Mouse (Mus musculus): ENCODE measurements at regions not wholly inside any gene's neighbourhood (a gene's known extent, or its start where the extent isn't known, plus 50 kb on each side); places are given as distances from the start of the nearest gene placed in this dataset.

DNA sequence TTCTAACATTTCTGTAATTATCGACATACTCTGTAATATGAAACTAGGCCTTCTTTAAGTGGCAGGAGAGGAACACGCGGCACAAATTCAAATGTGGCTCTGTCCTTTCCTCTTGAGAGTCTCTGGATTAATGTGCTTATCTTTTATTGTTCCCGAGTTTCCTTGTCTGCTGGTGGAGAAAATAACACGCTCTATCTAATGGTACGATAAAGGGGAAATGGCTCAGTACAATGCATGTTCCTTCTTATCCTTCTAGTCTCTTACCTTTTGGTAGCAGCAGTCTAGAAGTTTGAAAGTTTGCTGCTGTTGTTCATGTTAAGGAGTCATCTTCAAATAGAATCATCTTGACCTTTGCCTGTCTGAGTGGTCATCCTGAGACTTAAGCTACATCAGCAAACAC, 130.1 kb upstream of the C9orf72 start:
- Histone ChIP-seq H3K9me3 (ENCODE audit: control insufficient read depth, low read length) (no peaks in the 10 kb centered on the region), H3K4me3 (ENCODE audit: low read depth, low read length) (no peak overlapping the region), H3K9ac (ENCODE audit: low read length) (no peak overlapping the region), H3K36me3 (ENCODE audit: control insufficient read depth, insufficient read depth, low read length) (no peaks in the 10 kb centered on the region), H3K4me2 (ENCODE audit: low read depth, severe bottlenecking) (no peak overlapping the region), H3K27ac (replicated peaks; ENCODE audit: low read depth, low read length) (no peak overlapping the region), H3K4me1 (ENCODE audit: control insufficient read depth, insufficient read depth, low read length) (no peaks in the 10 kb centered on the region), H3K27me3 (ENCODE audit: control insufficient read depth, insufficient read depth, low read length) (no peaks in the 10 kb centered on the region)
- no peak for DNase-seq (ENCODE audit: low spot score)
- WGBS = 81% methylated on average over 6 of the region's 6 CpGs
- ATAC-seq (ENCODE audit: insufficient number of reproducible peaks, low FRiP score, low TSS enrichment, low read depth) = no peak

DNA sequence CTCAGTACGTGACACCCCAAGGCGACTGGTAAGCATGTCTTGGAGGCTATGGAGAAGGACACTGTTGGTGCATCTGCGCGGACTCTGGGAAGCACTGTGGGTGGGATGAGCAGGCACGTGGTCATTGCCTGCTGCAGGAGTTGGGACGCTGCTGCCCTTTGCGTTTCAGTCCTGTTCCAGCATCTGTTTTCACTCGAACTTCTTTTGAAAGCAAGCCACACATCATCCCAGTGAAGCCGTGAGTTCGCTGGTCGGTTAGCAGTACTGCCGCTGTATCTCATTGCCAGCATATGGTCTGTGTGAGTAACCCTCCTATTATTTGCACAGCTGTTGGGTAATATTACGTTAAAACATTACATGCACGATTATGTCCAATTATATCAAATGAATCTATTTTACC, 128.1 kb upstream of the C9orf72 start:
- 29% methylated on average over 14 of the region's 14 CpGs for WGBS

DNA sequence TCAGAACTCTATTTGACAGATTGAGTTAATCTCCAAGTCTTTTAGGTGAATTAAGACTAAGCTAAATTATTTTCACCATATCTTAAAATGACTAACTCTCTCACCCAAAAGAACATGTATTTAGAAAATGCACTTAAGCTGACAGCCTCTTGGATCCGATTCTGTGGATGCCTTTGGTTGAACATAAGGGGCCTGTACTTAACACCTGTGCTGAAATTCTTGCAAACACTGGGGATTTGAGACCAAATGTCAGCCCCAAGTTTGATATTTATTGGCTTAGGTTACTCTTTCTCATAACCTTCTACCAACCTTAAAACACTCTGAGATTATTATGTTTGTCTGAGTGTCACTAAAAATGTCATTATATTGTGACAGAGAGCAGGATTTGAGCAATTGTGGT, 126.6 kb upstream of the C9orf72 start:
- Histone ChIP-seq H3K27ac (replicated peaks; ENCODE audit: low read depth, low read length) (no peak overlapping the region), H3K36me3 (ENCODE audit: control insufficient read depth, insufficient read depth, low read length) (no peaks in the 10 kb centered on the region), H3K4me3 (ENCODE audit: low read depth, low read length) (no peak overlapping the region), H3K4me2 (ENCODE audit: low read depth, severe bottlenecking) (no peak overlapping the region), H3K27me3 (ENCODE audit: control insufficient read depth, insufficient read depth, low read length) (no peaks in the 10 kb centered on the region), H3K9ac (ENCODE audit: low read length) (no peak overlapping the region), H3K4me1 (ENCODE audit: control insufficient read depth, insufficient read depth, low read length) (no peaks in the 10 kb centered on the region), H3K9me3 (ENCODE audit: control insufficient read depth, low read length) (no peaks in the 10 kb centered on the region)
- DNase-seq (ENCODE audit: low spot score) = no peak
- no peak for ATAC-seq (ENCODE audit: insufficient number of reproducible peaks, low FRiP score, low TSS enrichment, low read depth)
- 61% methylated on average over 1 of the region's 1 CpGs for WGBS

More for the DNA sequence above, 128.1 kb upstream of the C9orf72 start:
- peak; percentile 84 for ATAC-seq (ENCODE audit: insufficient number of reproducible peaks, low FRiP score, low TSS enrichment, low read depth)
- no peaks in the 10 kb centered on the region for H3K27me3 ChIP-seq (ENCODE audit: control insufficient read depth, insufficient read depth, low read length)
- no peak overlapping the region for H3K4me2 ChIP-seq (ENCODE audit: low read depth, severe bottlenecking)
- no peaks in the 10 kb centered on the region for H3K36me3 ChIP-seq (ENCODE audit: control insufficient read depth, insufficient read depth, low read length)
- H3K9ac ChIP-seq (ENCODE audit: low read length) = no peak overlapping the region
- no peaks in the 10 kb centered on the region for H3K9me3 ChIP-seq (ENCODE audit: control insufficient read depth, low read length)
- no peaks in the 10 kb centered on the region for H3K4me1 ChIP-seq (ENCODE audit: control insufficient read depth, insufficient read depth, low read length)
- no peak overlapping the region for H3K27ac ChIP-seq (replicated peaks; ENCODE audit: low read depth, low read length)
- peak; percentile 63 for DNase-seq (ENCODE audit: low spot score)
- no peak overlapping the region for H3K4me3 ChIP-seq (ENCODE audit: low read depth, low read length)

DNA sequence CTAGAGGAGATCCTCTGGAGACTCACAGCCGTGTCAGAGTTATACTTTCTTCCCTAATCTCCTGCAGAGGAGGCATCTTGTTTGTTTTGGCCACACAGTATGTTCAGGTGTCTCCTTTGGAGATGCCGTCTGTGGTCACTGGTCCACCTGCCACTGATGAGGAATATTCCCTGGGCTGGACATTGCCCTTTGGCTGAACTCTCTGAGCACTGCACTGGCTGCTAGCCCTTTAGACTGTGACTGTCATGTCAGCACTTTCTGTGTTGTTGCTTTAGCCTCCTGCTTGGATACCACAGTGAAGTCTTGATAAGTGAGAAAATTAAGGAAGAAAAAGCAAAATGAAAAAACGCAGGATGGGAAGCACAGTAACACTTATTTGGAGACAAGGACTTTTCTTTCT, 124.5 kb upstream of the C9orf72 start:
- ATAC-seq (ENCODE audit: insufficient number of reproducible peaks, low FRiP score, low TSS enrichment, low read depth) (no peak), DNase-seq (ENCODE audit: low spot score) (no peak)
- Histone ChIP-seq H3K27me3 (ENCODE audit: control insufficient read depth, insufficient read depth, low read length) (no peaks in the 10 kb centered on the region), H3K4me3 (ENCODE audit: low read depth, low read length) (no peak overlapping the region), H3K4me2 (ENCODE audit: low read depth, severe bottlenecking) (no peak overlapping the region), H3K9me3 (ENCODE audit: control insufficient read depth, low read length) (no peaks in the 10 kb centered on the region), H3K4me1 (ENCODE audit: control insufficient read depth, insufficient read depth, low read length) (no peaks in the 10 kb centered on the region), H3K9ac (ENCODE audit: low read length) (no peak overlapping the region), H3K36me3 (ENCODE audit: control insufficient read depth, insufficient read depth, low read length) (no peaks in the 10 kb centered on the region), H3K27ac (replicated peaks; ENCODE audit: low read depth, low read length) (no peak overlapping the region)
- 74% methylated on average over 3 of the region's 3 CpGs for WGBS

DNA sequence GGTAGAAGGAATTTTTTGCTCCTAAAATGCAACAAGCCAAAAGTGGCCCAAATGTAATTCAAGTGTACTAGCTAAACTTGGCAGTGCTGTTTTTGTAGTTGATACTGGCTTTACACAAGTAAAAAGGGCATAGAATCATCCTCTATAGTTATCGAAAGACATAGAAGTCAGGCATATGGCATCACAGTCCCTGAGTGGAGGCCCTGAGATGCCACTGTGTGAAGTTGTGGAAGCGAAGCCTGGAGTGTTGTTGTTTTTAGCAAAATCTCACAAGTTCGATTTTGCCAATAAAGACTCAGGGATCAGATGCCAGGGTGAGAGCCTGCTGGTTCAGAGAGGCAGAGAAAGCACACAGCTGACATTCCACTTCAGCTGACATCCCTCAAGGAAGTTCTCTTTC, 121.6 kb upstream of the C9orf72 start:
- Histone ChIP-seq H3K4me3 (ENCODE audit: low read depth, low read length) (no peak overlapping the region), H3K4me2 (ENCODE audit: low read depth, severe bottlenecking) (no peak overlapping the region), H3K27me3 (ENCODE audit: control insufficient read depth, insufficient read depth, low read length) (no peaks in the 10 kb centered on the region), H3K4me1 (ENCODE audit: control insufficient read depth, insufficient read depth, low read length) (no peaks in the 10 kb centered on the region), H3K9me3 (ENCODE audit: control insufficient read depth, low read length) (no peaks in the 10 kb centered on the region), H3K27ac (replicated peaks; ENCODE audit: low read depth, low read length) (no peak overlapping the region), H3K9ac (ENCODE audit: low read length) (no peak overlapping the region), H3K36me3 (ENCODE audit: control insufficient read depth, insufficient read depth, low read length) (no peaks in the 10 kb centered on the region)
- ATAC-seq (ENCODE audit: insufficient number of reproducible peaks, low FRiP score, low TSS enrichment, low read depth) (no peak), DNase-seq (ENCODE audit: low spot score) (no peak)
- WGBS = 90% methylated on average over 3 of the region's 3 CpGs

DNA sequence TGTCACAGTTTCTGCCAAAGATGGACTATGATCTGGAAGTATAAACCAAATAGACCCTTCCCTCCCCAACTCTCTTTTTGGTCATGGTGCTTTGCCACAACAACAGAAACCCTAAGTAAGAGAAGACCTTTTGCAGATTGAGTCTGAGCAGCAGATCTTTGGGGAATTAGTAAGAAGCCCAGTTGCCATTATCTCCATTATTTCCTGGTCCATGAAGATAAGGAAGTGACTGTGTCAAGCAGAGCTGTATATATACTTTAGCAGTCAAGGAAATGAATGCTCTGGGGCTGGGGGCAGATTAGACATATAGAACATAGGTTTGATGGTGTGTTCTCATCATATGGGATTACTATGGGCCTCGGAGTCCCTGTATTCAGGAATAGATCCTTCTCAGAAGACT, 117.8 kb upstream of the C9orf72 start:
- no peak overlapping the region for H3K4me3 ChIP-seq (ENCODE audit: low read depth, low read length)
- H3K4me1 ChIP-seq (ENCODE audit: control insufficient read depth, insufficient read depth, low read length) = no peaks in the 10 kb centered on the region
- H3K36me3 ChIP-seq (ENCODE audit: control insufficient read depth, insufficient read depth, low read length) = no peaks in the 10 kb centered on the region
- ATAC-seq (ENCODE audit: insufficient number of reproducible peaks, low FRiP score, low TSS enrichment, low read depth) (no peak), DNase-seq (ENCODE audit: low spot score) (no peak)
- no peaks in the 10 kb centered on the region; the same call in 1 of the 2 replicates for H3K9me3 ChIP-seq (ENCODE audit: control insufficient read depth, low read length)
- H3K9ac ChIP-seq (ENCODE audit: low read length) = no peak overlapping the region
- no peaks in the 10 kb centered on the region for H3K27me3 ChIP-seq (ENCODE audit: control insufficient read depth, insufficient read depth, low read length)
- WGBS = 84% methylated on average over 1 of the region's 1 CpGs
- H3K27ac ChIP-seq (replicated peaks; ENCODE audit: low read depth, low read length) = no peak overlapping the region
- no peak overlapping the region for H3K4me2 ChIP-seq (ENCODE audit: low read depth, severe bottlenecking)

DNA sequence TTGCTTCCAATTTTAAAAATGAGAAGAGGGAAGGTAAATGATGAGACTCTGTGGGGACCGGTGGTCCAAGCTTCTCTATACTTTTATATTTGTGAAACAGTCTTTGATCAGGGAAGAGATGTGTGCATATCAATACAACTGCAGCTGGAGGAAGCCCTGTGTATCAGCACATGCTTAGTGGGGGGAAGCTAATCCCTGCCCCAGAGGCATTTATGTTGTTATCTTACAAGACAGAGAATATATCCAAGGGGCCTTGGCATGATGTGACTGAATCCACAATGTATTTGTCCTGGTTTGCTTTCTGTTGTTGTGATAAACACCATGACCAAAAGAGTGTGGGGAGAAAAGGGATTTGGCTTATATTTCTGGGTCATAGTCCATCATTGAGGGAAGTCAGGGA, 105.2 kb upstream of the C9orf72 start:
- Histone ChIP-seq H3K36me3 (ENCODE audit: control insufficient read depth, insufficient read depth, low read length) (no peaks in the 10 kb centered on the region), H3K4me2 (ENCODE audit: low read depth, severe bottlenecking) (no peak overlapping the region), H3K27me3 (ENCODE audit: control insufficient read depth, insufficient read depth, low read length) (no peaks in the 10 kb centered on the region), H3K27ac (replicated peaks; ENCODE audit: low read depth, low read length) (no peak overlapping the region), H3K4me3 (ENCODE audit: low read depth, low read length) (no peak overlapping the region), H3K9me3 (ENCODE audit: control insufficient read depth, low read length) (no peaks in the 10 kb centered on the region), H3K9ac (ENCODE audit: low read length) (no peak overlapping the region), H3K4me1 (ENCODE audit: control insufficient read depth, insufficient read depth, low read length) (no peaks in the 10 kb centered on the region)
- ATAC-seq (ENCODE audit: insufficient number of reproducible peaks, low FRiP score, low TSS enrichment, low read depth) = no peak
- WGBS = 74% methylated on average over 1 of the region's 1 CpGs
- no peak for DNase-seq (ENCODE audit: low spot score)

DNA sequence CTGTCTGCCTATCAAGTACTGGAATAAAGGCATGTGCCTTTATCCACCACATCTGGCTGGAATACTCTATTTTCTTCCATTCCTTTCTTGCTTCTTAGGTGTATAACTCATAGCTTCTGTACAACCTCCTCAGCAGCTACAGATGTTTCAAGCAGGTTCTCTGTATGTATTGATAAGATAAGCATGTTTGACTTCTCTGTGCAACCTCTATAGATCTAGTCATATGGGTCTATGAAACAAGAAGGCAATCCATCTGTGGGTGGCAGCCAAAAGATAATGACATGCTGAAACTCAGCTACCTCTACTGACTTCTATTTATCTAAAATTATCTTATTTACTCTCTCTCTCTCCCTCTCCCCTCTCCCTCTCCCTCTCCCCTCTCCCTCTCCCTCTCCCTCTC, 99.3 kb upstream of the C9orf72 start:
- Histone ChIP-seq H3K36me3 (ENCODE audit: control insufficient read depth, insufficient read depth, low read length) (no peaks in the 10 kb centered on the region), H3K4me2 (ENCODE audit: low read depth, severe bottlenecking) (no peak overlapping the region), H3K9ac (ENCODE audit: low read length) (no peak overlapping the region), H3K27me3 (ENCODE audit: control insufficient read depth, insufficient read depth, low read length) (no peaks in the 10 kb centered on the region), H3K4me1 (ENCODE audit: control insufficient read depth, insufficient read depth, low read length) (no peaks in the 10 kb centered on the region), H3K9me3 (ENCODE audit: control insufficient read depth, low read length) (no peaks in the 10 kb centered on the region), H3K27ac (replicated peaks; ENCODE audit: low read depth, low read length) (no peak overlapping the region), H3K4me3 (ENCODE audit: low read depth, low read length) (no peak overlapping the region)
- DNase-seq (ENCODE audit: low spot score) = no peak
- ATAC-seq (ENCODE audit: insufficient number of reproducible peaks, low FRiP score, low TSS enrichment, low read depth) = no peak

DNA sequence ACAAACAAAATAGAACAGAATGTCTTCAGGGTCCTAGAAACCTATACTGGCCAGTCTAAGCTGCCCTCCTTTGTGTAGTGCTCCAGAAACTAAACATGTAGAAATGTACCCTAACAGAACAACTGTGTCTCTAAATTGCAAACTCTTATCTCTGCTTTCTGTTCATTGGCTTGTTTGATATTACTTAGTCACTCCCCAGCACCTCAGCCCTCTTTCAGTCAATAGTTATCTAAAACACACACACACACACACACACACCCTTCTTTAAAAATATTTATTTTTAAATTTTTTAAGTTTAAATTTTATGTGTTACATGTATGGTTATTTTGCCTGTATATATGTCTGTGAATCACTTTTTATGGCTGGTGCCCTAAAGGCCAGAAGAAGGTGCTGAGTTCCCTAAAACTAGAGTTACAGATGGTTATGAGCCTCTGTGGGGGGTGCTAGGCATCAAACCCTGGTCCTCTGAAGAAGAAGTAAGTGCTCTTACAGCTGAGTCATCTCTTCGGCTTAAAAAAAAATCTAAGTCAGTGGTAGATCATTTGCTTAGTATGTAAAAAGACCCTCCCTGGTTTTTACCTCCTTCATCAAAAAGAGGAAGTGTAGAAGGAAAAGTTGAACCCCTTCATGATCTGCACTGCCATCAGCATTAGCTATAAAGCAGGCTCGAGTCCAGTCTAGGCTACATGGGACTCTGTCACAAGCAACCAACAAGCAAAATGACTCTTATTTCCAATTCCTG, 96.6 kb upstream of the C9orf72 start:
- no peaks in the 10 kb centered on the region for H3K27me3 ChIP-seq (ENCODE audit: control insufficient read depth, insufficient read depth, low read length)
- no peak overlapping the region for H3K27ac ChIP-seq (replicated peaks; ENCODE audit: low read depth, low read length)
- no peak overlapping the region for H3K4me3 ChIP-seq (ENCODE audit: low read depth, low read length)
- H3K4me2 ChIP-seq (ENCODE audit: low read depth, severe bottlenecking) = no peak overlapping the region
- H3K4me1 ChIP-seq (ENCODE audit: control insufficient read depth, insufficient read depth, low read length) = no peaks in the 10 kb centered on the region
- ATAC-seq (ENCODE audit: insufficient number of reproducible peaks, low FRiP score, low TSS enrichment, low read depth) (no peak), DNase-seq (ENCODE audit: low spot score) (no peak)
- 95% methylated on average over 2 of the region's 2 CpGs for WGBS
- no peak overlapping the region for H3K9ac ChIP-seq (ENCODE audit: low read length)
- no peaks in the 10 kb centered on the region for H3K36me3 ChIP-seq (ENCODE audit: control insufficient read depth, insufficient read depth, low read length)
- no peaks in the 10 kb centered on the region for H3K9me3 ChIP-seq (ENCODE audit: control insufficient read depth, low read length)

All from limb, embryonic 11.5 days (tissue).